Mouse (Mus musculus) left cerebral cortex, adult 18-20 months (tissue): Measurements from ENCODE around the gene Prkaca. TPM values are rescaled to one million over a fixed set of nuclear protein-coding genes. Genes with fewer than 3 reads are reported as not detected.

Experiments
- DNase-seq, 2 experiments: peaks; one replicate each; pipeline ENCODE4 v3.0.0; 2021 to 2022; ENCODE audit warnings: low spot score in 2 of 2, mixed read lengths in 1 of 2
- microRNA-seq, 2 experiments: library from miRNA; unstranded; fragments of <30 nt; microRNA quantifications; one replicate each; pipeline ENCODE4 v1.2.0; 2021
- total RNA-seq, 2 experiments: library from RNA; stranded (reverse); gene quantifications; 2 replicates each; pipeline ENCODE4 v1.2.3; 2021

Gene Prkaca
- total RNA-seq, 2 experiments from 2014 or later = 259 to 269 TPM

- peak in 1 of 2 experiments; percentile 29 for DNase-seq
Observed at GRCm38 (mm10) chr8:84024171-84024570, 51.4 kb downstream of the Prkaca start.

GRCm38 (mm10) chr8:84025863-84026262 is 53.1 kb downstream of the Prkaca start:
- DNase-seq = peak in 1 of 2 experiments; percentile 29

DNA sequence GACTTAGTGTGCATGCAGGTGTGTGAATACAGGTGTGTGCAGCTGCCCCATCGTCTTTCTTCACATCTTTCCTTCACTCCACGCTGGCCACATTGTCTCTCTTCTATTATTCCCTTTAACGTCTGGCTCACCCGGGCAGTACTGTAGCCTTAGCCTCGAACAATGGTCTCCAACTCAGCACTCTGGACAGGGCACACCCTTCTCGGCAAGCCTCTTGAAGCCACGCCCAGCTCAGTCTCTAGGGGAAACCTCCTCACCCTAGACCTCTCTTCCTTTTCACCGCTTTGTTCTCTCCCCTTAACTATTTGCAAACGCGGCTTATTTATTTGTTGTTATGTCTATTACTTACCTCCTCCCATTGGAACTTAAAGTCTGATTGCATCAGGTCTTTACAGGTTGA is 54.7 kb downstream of the Prkaca start:
- DNase-seq = no peak

DNA sequence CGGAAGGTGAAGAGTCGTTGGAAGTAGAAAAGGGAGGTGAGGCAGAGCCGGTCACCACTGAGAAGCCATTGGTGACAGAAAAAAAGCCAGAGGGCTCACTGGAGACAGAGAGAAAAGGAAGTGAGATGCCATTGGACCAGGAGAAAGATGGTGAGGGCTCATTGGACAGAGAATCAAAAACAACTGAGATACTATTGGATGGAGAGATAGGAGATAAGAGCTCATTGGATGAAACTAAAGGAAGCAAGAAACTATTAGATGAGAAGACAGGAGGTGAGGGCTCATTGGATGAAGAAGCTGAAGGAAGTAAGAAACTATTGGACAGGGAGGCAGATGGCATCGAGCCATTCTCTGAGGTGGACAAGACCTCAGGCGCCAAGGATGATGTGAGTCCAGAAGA is 56.5 kb downstream of the Prkaca start:
- DNase-seq = no peak

DNA sequence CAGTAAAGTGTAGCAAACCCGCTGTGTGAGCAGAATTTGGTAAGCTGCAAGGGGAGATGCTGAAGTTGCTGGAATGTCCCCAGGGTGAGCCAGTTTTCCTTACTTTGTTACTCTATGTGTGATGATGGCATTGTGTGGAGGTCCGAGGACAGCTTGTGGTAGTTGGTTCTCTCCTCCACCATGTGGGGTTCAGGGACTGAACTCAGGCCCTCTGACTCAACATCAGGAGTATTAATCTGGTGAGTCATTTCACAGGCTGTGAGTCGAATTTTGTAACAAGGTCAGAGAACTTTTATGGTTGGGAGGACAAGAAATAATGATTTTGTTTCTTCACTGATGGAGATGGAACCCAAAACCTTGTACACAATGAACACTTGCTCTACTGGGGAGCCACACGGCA is 60.0 kb downstream of the Prkaca start:
- DNase-seq = no peak

DNA sequence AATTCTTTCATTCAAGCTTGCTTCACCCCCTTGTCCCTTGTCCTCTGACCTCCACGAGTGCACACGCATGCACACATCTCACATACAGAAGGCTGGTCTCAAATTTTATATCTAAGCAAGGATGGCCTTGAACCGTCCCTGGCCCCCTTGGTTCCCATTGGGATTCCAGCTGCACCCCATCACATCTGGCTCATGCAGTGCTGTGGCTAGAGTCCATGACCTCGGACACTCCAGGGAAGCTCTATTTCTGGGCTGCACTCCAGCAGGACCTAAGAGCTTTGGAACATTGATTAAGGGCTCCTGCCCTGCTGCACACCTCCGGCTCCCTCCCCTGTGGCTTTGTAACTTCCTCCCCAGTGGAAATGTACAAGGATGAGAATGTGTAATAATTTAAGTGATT is 65.2 kb downstream of the Prkaca start:
- DNase-seq = no peak

GRCm38 (mm10) chr8:84039050-84039449 is 66.3 kb downstream of the Prkaca start:
- DNase-seq = peak; percentile 63 to 68

- DNase-seq = peak; percentile 16 to 18
Observed at GRCm38 (mm10) chr8:84042066-84042947, 69.5 kb downstream of the Prkaca start, which contains the start of gene Il27ra. TSS of gene Il27ra (minus strand) at chr8:84042589.

DNA sequence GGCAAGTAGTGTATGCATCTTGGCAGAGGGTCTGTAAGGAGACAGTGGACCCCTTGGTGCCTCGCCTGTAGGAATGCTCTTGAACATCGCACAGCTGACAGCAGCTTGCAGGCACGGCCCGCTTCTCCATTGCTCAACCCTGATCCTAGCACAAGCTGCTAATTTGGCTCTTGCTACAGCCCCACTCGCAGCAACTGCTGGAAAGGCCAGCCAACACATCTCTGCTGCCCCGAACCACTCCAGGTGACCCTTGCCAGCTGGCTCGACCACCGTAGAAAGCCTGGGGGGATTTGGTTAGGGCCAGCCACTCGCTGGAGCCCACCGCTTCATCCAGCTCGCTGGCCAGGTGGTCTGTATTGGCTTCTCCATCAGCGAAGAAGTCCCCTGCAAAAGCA is 70.2 kb downstream of the Prkaca start:
- no peak for DNase-seq

DNA sequence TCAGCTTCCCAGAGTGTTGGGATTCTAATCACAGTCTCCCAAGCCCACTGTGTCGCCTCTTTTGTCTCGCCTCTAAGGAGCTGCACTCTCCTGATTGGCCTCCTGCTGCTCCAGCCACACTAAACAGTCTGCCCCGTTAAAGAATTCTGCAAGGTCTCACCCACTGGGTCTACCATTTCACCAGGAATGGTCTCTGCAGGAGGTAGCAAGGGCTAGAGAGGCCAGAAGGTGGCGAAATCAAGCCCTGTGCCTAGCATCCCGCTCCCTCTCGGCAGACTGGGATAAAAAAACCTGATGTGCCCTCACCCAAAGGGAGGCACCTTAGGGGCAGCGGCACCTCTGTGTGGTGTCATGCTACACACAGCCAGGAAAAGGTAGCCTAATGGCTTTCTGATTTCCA is 71.3 kb downstream of the Prkaca start:
- no peak for DNase-seq

- DNase-seq = no peak
Observed at GRCm38 (mm10) chr8:84044900-84045299, 72.1 kb downstream of the Prkaca start, which contains the start of gene Rln3. TSS of gene Rln3 (minus strand) at chr8:84045000.

Small RNAs within 50 kb of the gene (microRNA-seq; reads per million reads assigned to microRNA genes)
- gene Gm44330 = 0 to 0.25 reads per million in 2 experiments
- gene Gm44450 = 0 to 0.75 reads per million in 2 experiments
- 1.7 reads per million in 2 experiments for gene Mir1199
- gene Mir8111 = 9.9 to 10.7 reads per million in 2 experiments

Other genes starting within 250 kb of the Prkaca start
- gene Adgre5, start 231.7 kb upstream of the Prkaca start, total RNA-seq = 10 to 100 TPM; 11.8 TPM
- gene Adgrl1, start 72.9 kb upstream of the Prkaca start, total RNA-seq = 100 to 1,000 TPM; 348 to 367 TPM
- under 1 TPM; 0.53 to 0.66 TPM for gene Gm10644, start 17.8 kb upstream of the Prkaca start, total RNA-seq
- under 1 TPM; 0.37 to 0.42 TPM for gene Asf1b, start 17.5 kb upstream of the Prkaca start, total RNA-seq
- gene Samd1, start 24.7 kb downstream of the Prkaca start, total RNA-seq = 10 to 100 TPM; 45.1 to 45.4 TPM
- gene 1700067K01Rik, start 28.5 kb downstream of the Prkaca start, total RNA-seq = under 1 TPM; 0.42 to 0.53 TPM
- gene 2210011C24Rik, start 39.2 kb downstream of the Prkaca start, total RNA-seq = under 1 TPM in 1 of 2 experiments, not detected in 1; 0.61 TPM
- 1 to 10 TPM; 1.8 to 2.7 TPM for gene Palm3, start 48.5 kb downstream of the Prkaca start, total RNA-seq
- gene Il27ra, start 69.6 kb downstream of the Prkaca start, total RNA-seq = under 1 TPM; 0.30 to 0.52 TPM
- gene Rln3, start 72.0 kb downstream of the Prkaca start, total RNA-seq = not detected
- 1 to 10 TPM; 2.9 to 3.5 TPM for gene Gm10643, start 92.1 kb downstream of the Prkaca start, total RNA-seq
- gene Rfx1, start 93.8 kb downstream of the Prkaca start, total RNA-seq = 10 to 100 TPM; 23.1 to 25.3 TPM
- gene Dcaf15, start 131.8 kb downstream of the Prkaca start, total RNA-seq = 10 to 100 TPM; 17.7 to 18.2 TPM
- not detected for gene Podnl1, start 153.0 kb downstream of the Prkaca start, total RNA-seq
- gene Cc2d1a, start 174.9 kb downstream of the Prkaca start, total RNA-seq = 10 to 100 TPM; 47.1 to 55.6 TPM
- 1 to 10 TPM; 2.0 to 3.1 TPM for gene 4930432K21Rik, start 175.0 kb downstream of the Prkaca start, total RNA-seq
- gene Nanos3, start 212.2 kb downstream of the Prkaca start, total RNA-seq = 1 to 10 TPM in 1 of 2 experiments, under 1 TPM in 1; 0.70 to 2.0 TPM